Mouse (Mus musculus) G1E-ER4 (cell line): Measurements from ENCODE around the gene Srsf4. TPM values are rescaled to one million over a fixed set of nuclear protein-coding genes. Genes with fewer than 3 reads are reported as not detected.

ENCODE experiments used
- GATA1 ChIP-seq: IDR thresholded peaks from one replicate; pipeline ENCODE4 v1.8.0; 2012; ENCODE audit warnings: low read length, inconsistent platforms
- polyA plus RNA-seq: library from polyadenylated mRNA; stranded (reverse); fragments of >175 nt; gene quantifications from 2 replicates; pipeline ENCODE4 v1.2.3, GENCODE M21; 2012

Srsf4 gene
- polyA plus RNA-seq, 1 experiment, result 225 TPM

GRCm38 (mm10) chr4:131897787-131898186, 24.4 kb downstream of the Srsf4 start:
- TF ChIP-seq GATA1, result no peak

GRCm38 (mm10) chr4:131898503-131899179, 25.2 kb downstream of the Srsf4 start:
- no peak for TF ChIP-seq GATA1

GRCm38 (mm10) chr4:131899180-131899554, 25.8 kb downstream of the Srsf4 start:
- no peak for TF ChIP-seq GATA1

GRCm38 (mm10) chr4:131901090-131901489, 27.7 kb downstream of the Srsf4 start:
- no peak for TF ChIP-seq GATA1

- no peak for TF ChIP-seq GATA1
Measured at GRCm38 (mm10) chr4:131904478-131904877, 31.1 kb downstream of the Srsf4 start.

- TF ChIP-seq GATA1, result no peak
Measured at GRCm38 (mm10) chr4:131906423-131906822, 33.0 kb downstream of the Srsf4 start.

GRCm38 (mm10) chr4:131907912-131908311, 34.5 kb downstream of the Srsf4 start:
- TF ChIP-seq GATA1, result no peak

- TF ChIP-seq GATA1, result no peak
Measured at GRCm38 (mm10) chr4:131910237-131910994, 37.0 kb downstream of the Srsf4 start.

GRCm38 (mm10) chr4:131911521-131911920, 38.1 kb downstream of the Srsf4 start:
- no peak for TF ChIP-seq GATA1

GRCm38 (mm10) chr4:131913526-131913925, 40.1 kb downstream of the Srsf4 start:
- TF ChIP-seq GATA1, result no peak

- no peak for TF ChIP-seq GATA1
Measured at GRCm38 (mm10) chr4:131914046-131914643, 40.7 kb downstream of the Srsf4 start.

GRCm38 (mm10) chr4:131914891-131915469, 41.6 kb downstream of the Srsf4 start:
- TF ChIP-seq GATA1, result no peak

GRCm38 (mm10) chr4:131915821-131916328, 42.5 kb downstream of the Srsf4 start:
- no peak for TF ChIP-seq GATA1

- no peak for TF ChIP-seq GATA1
Measured at GRCm38 (mm10) chr4:131916425-131916824, 43.0 kb downstream of the Srsf4 start.

- no peak for TF ChIP-seq GATA1
Measured at GRCm38 (mm10) chr4:131917010-131917555, 43.7 kb downstream of the Srsf4 start.
